In genomic region chr6:97006513-97007094, GRCm38 (mm10) we compare ENCODE assay signal across 7 mouse cellular contexts. TPM values are rescaled to one million over a fixed set of nuclear protein-coding genes. Genes with fewer than 3 reads are reported as not detected.
DNase-seq lines count a peak whose midpoint lies in the region; ATAC-seq and TF ChIP-seq lines count a peak whose summit lies in the region.

No protein-coding gene starts in this region.

- no peak for TF ChIP-seq EP300 in liver, postnatal 0 days (IDR thresholded peaks at IDR 0.05; ENCODE audit: low read depth)

- 43% methylated on average over 8 of the region's 8 CpGs for WGBS in kidney, postnatal 0 days
- 36% methylated on average over 8 of the region's 8 CpGs for WGBS in liver, postnatal 0 days (ENCODE audit: insufficient replicate concordance)

- no peaks in the 10 kb centered on the region for H3K36me3 ChIP-seq in kidney, postnatal 0 days (ENCODE audit: insufficient read depth, low read length)
- H3K36me3 ChIP-seq in liver, postnatal 0 days (replicated peaks; ENCODE audit: insufficient read depth, low read length): no peaks in the 10 kb centered on the region

- no peak overlapping the region for H3K4me2 ChIP-seq in kidney, postnatal 0 days (ENCODE audit: low read length)
- no peak overlapping the region for H3K4me2 ChIP-seq in liver, postnatal 0 days (ENCODE audit: low read depth, low read length)

- H3K4me3 ChIP-seq in kidney, postnatal 0 days (replicated peaks; ENCODE audit: low read depth, low read length): no peak overlapping the region
- H3K4me3 ChIP-seq in liver, postnatal 0 days (ENCODE audit: low read depth, low read length): no peak overlapping the region

- H3K9me3 ChIP-seq in kidney, postnatal 0 days (replicated peaks; ENCODE audit: low read length): no peaks in the 10 kb centered on the region
- no peaks in the 10 kb centered on the region for H3K9me3 ChIP-seq in liver, postnatal 0 days (ENCODE audit: low read length)

- H3K27ac ChIP-seq in kidney, postnatal 0 days: no peak overlapping the region
- no peak overlapping the region for H3K27ac ChIP-seq in liver, postnatal 0 days (ENCODE audit: low read depth)

- no peak overlapping the region for H3K9ac ChIP-seq in kidney, postnatal 0 days (ENCODE audit: low read depth, low read length)
- H3K9ac ChIP-seq in liver, postnatal 0 days (replicated peaks): no peak overlapping the region

- ATAC-seq in kidney, postnatal 0 days (replicated peaks; ENCODE audit: low FRiP score, low read depth): no peak
- ATAC-seq in liver, postnatal 0 days: no peak

- DNase-seq in 3T3-L1 (ENCODE audit: low read depth, low spot score): peak; percentile 84
- peak; percentile 37 to 47 for DNase-seq in B cell, adult 2 months
- peak; percentile 30 for DNase-seq in adrenal gland, postnatal 25 days
- DNase-seq in embryo, embryonic 9.5 days (ENCODE audit: extremely low spot score): peak; percentile 72
- DNase-seq in kidney, postnatal 0 days (ENCODE audit: low spot score): peak; percentile 92
- peak; percentile 48 for DNase-seq in liver, postnatal 0 days
- peak; percentile 7 to 28 for DNase-seq in right cerebral cortex, postnatal 36 days (ENCODE audit: low spot score in 2 of 2)

- H3K4me1 ChIP-seq in kidney, postnatal 0 days (replicated peaks; ENCODE audit: insufficient read depth, low read length): no peaks in the 10 kb centered on the region
- no peaks in the 10 kb centered on the region for H3K4me1 ChIP-seq in liver, postnatal 0 days (ENCODE audit: insufficient read depth)

- peak; percentile 99 for TF ChIP-seq CTCF in kidney, postnatal 0 days (IDR thresholded peaks at IDR 0.05; ENCODE audit: low read depth)
- peak; percentile 88 for TF ChIP-seq CTCF in liver, postnatal 0 days (IDR thresholded peaks at IDR 0.05; ENCODE audit: low read depth)

- no peaks in the 10 kb centered on the region for H3K27me3 ChIP-seq in kidney, postnatal 0 days (ENCODE audit: insufficient read depth, low read length)
- H3K27me3 ChIP-seq in liver, postnatal 0 days (ENCODE audit: insufficient read depth, low read length): 0 out of 2 replicates have a peak, but pooled peaks cover 3% of the 10 kb centered on the region

RNA-seq across cellular contexts. Expression of gene Fam19a4, which starts 53.6 kb away (rescaled TPM):
- total RNA-seq in adrenal gland, postnatal 25 days (2021): 1.9 and 2.2 TPM in 2 replicates
- polyA plus RNA-seq in kidney, postnatal 0 days (2015; fragmentation: Nextera tagmentation; extraction: Ambion mirVana): 0.08 and 0.23 TPM in 2 replicates
- not detected in 2 replicates for polyA plus RNA-seq in liver, postnatal 0 days (2015; fragmentation: Nextera tagmentation; extraction: Ambion mirVana)

Comparison
In these comparisons a context has a peak if more than half of its experiments do, and no peak if none do; other contexts are left out.
1. DNase-seq: peak in every context shown above with its lines; median percentile 92 in kidney, postnatal 0 days; 84 in 3T3-L1; 72 in embryo, embryonic 9.5 days; 48 in liver, postnatal 0 days; 42 in B cell, adult 2 months; 30 in adrenal gland, postnatal 25 days; 18 in right cerebral cortex, postnatal 36 days.